9 mouse cellular contexts compared by ENCODE assay signal in genomic region chr7:28527922-28528719, GRCm38 (mm10). TPM values are rescaled to one million over a fixed set of nuclear protein-coding genes. Genes with fewer than 3 reads are reported as not detected.
DNase-seq lines count a peak whose midpoint lies in the region; ATAC-seq and TF ChIP-seq lines count a peak whose summit lies in the region.
"Had no signal": no experiment of that assay in that cellular context is flagged by ENCODE, and none has a peak within 500 bp of the region (broad histone marks: within the 10 kb centered on the region; RNA-seq: fewer than 3 reads in every experiment).

No protein-coding gene starts in this region.

- H3K4me1 ChIP-seq in midbrain, embryonic 12.5 days: no peaks in the 10 kb centered on the region; the same call in 1 of the 2 replicates
- H3K4me1 ChIP-seq in midbrain, embryonic 15.5 days: no peaks in the 10 kb centered on the region
- no peaks in the 10 kb centered on the region for H3K4me1 ChIP-seq in limb, embryonic 14.5 days (ENCODE audit: control insufficient read depth, insufficient read depth, low read length)
- H3K4me1 ChIP-seq in stomach, embryonic 15.5 days: 0 out of 2 replicates have a peak, but pooled peaks cover 3% of the 10 kb centered on the region

- H3K27ac ChIP-seq in midbrain, embryonic 12.5 days (replicated peaks): no peak overlapping the region
- no peak overlapping the region for H3K27ac ChIP-seq in midbrain, embryonic 15.5 days
- no peak overlapping the region for H3K27ac ChIP-seq in limb, embryonic 14.5 days (replicated peaks; ENCODE audit: low read depth, low read length)
- H3K27ac ChIP-seq in stomach, embryonic 15.5 days: no peak overlapping the region

- no peak overlapping the region for H3K9ac ChIP-seq in midbrain, embryonic 12.5 days (replicated peaks)
- H3K9ac ChIP-seq in midbrain, embryonic 15.5 days: no peak overlapping the region
- H3K9ac ChIP-seq in limb, embryonic 14.5 days (ENCODE audit: low read depth, low read length, severe bottlenecking): no peak overlapping the region
- no peak overlapping the region for H3K9ac ChIP-seq in stomach, embryonic 15.5 days

- H3K4me3 ChIP-seq in midbrain, embryonic 12.5 days: no peak overlapping the region
- H3K4me3 ChIP-seq in midbrain, embryonic 15.5 days: no peak overlapping the region
- H3K4me3 ChIP-seq in limb, embryonic 14.5 days (replicated peaks; ENCODE audit: low read length): no peak overlapping the region
- no peak overlapping the region for H3K4me3 ChIP-seq in stomach, embryonic 15.5 days (replicated peaks)
- H3K4me3 ChIP-seq: erythroblast, embryonic 14.5 days had no signal

- DNase-seq in cerebellum, postnatal 14 days: peak; percentile 75 to 88
- DNase-seq in kidney, adult 9 months: peak; percentile 87
- DNase-seq in limb, embryonic 14.5 days (ENCODE audit: low spot score): peak; percentile 44
- peak; percentile 78 for DNase-seq in neural tube, embryonic 10.5 days (ENCODE audit: extremely low spot score, low spot score)

- H3K4me2 ChIP-seq in midbrain, embryonic 12.5 days (replicated peaks): no peak overlapping the region
- no peak overlapping the region for H3K4me2 ChIP-seq in midbrain, embryonic 15.5 days
- peak overlapping the region; percentile 10; the same call in 1 of the 2 replicates for H3K4me2 ChIP-seq in limb, embryonic 14.5 days (replicated peaks; ENCODE audit: low read depth, low read length, severe bottlenecking)
- H3K4me2 ChIP-seq in stomach, embryonic 15.5 days: no peak overlapping the region

- H3K36me3 ChIP-seq in midbrain, embryonic 12.5 days: no peaks in the 10 kb centered on the region
- H3K36me3 ChIP-seq in midbrain, embryonic 15.5 days (replicated peaks): no peaks in the 10 kb centered on the region
- no peaks in the 10 kb centered on the region for H3K36me3 ChIP-seq in limb, embryonic 14.5 days (ENCODE audit: control insufficient read depth, insufficient read depth, low read length)
- no peaks in the 10 kb centered on the region for H3K36me3 ChIP-seq in stomach, embryonic 15.5 days

- TF ChIP-seq POLR2A in limb, embryonic 14.5 days (IDR thresholded peaks at IDR 0.05; ENCODE audit: borderline replicate concordance, extremely low read depth, insufficient read depth, insufficient read length): no peak

- H3K9me3 ChIP-seq in midbrain, embryonic 12.5 days: no peaks in the 10 kb centered on the region
- H3K9me3 ChIP-seq in midbrain, embryonic 15.5 days: no peaks in the 10 kb centered on the region
- no peaks in the 10 kb centered on the region for H3K9me3 ChIP-seq in limb, embryonic 14.5 days (ENCODE audit: control insufficient read depth, low read length)
- no peaks in the 10 kb centered on the region for H3K9me3 ChIP-seq in stomach, embryonic 15.5 days

- peak; percentile 54; the same call in 1 of the 2 replicates for ATAC-seq in midbrain, embryonic 12.5 days (ENCODE audit: low FRiP score, low read depth)
- ATAC-seq in midbrain, embryonic 15.5 days (replicated peaks): no peak
- ATAC-seq in granulocyte monocyte progenitor cell, adult 5-6 weeks (replicated peaks; ENCODE audit: poor library complexity, severe bottlenecking): peak; percentile 96
- no peak; the same call in 1 of the 2 replicates for ATAC-seq in limb, embryonic 14.5 days (ENCODE audit: low FRiP score, low read depth)
- peak; percentile 36; the same call in 1 of the 2 replicates for ATAC-seq in stomach, embryonic 15.5 days (ENCODE audit: insufficient read depth, low FRiP score, low read depth)

- H3K27me3 ChIP-seq in midbrain, embryonic 12.5 days: peaks cover 13% of the 10 kb centered on the region; the same call in 1 of the 2 replicates
- no peaks in the 10 kb centered on the region; the same call in 1 of the 2 replicates for H3K27me3 ChIP-seq in midbrain, embryonic 15.5 days (replicated peaks)
- no peaks in the 10 kb centered on the region for H3K27me3 ChIP-seq in limb, embryonic 14.5 days (ENCODE audit: control insufficient read depth, insufficient read depth, low read length)
- H3K27me3 ChIP-seq in stomach, embryonic 15.5 days (replicated peaks): no peaks in the 10 kb centered on the region

- WGBS in midbrain, embryonic 12.5 days: 8% methylated on average over 19 of the region's 19 CpGs
- WGBS in midbrain, embryonic 15.5 days: 8% methylated on average over 19 of the region's 19 CpGs
- 7% methylated on average over 19 of the region's 19 CpGs for WGBS in limb, embryonic 14.5 days
- 6% methylated on average over 19 of the region's 19 CpGs for WGBS in stomach, embryonic 15.5 days

RNA-seq across cellular contexts. Expression of gene Ifnl3, which starts 5.5 kb away (rescaled TPM):
- not detected in 2 replicates for polyA plus RNA-seq in midbrain, embryonic 12.5 days (2016; fragmentation: Nextera tagmentation; extraction: Ambion mirVana)
- not detected in 2 replicates for polyA plus RNA-seq in midbrain, embryonic 15.5 days (2015; fragmentation: Nextera tagmentation; extraction: Ambion mirVana)
- total RNA-seq in granulocyte monocyte progenitor cell, adult 5-6 weeks (2014; fragmentation: Nextera tagmentation): not detected in 2 replicates
- not detected in 2 replicates for total RNA-seq in granulocyte monocyte progenitor cell, adult 5-6 weeks (2017)
- polyA plus RNA-seq in limb, embryonic 14.5 days (2012; rRNA removed): not detected in 2 replicates
- polyA plus RNA-seq in limb, embryonic 14.5 days (2014; fragmentation: Nextera tagmentation; extraction: Ambion mirVana): not detected in 2 replicates
- not detected in 2 replicates for polyA plus RNA-seq in stomach, embryonic 15.5 days (2015; fragmentation: Nextera tagmentation; extraction: Ambion mirVana)
- polyA plus RNA-seq: erythroblast, embryonic 14.5 days had no signal

RNA-seq across cellular contexts. Expression of gene Sycn, which starts 12.6 kb away (rescaled TPM):
- polyA plus RNA-seq in midbrain, embryonic 12.5 days (2016; fragmentation: Nextera tagmentation; extraction: Ambion mirVana): not detected in 2 replicates
- polyA plus RNA-seq in midbrain, embryonic 15.5 days (2015; fragmentation: Nextera tagmentation; extraction: Ambion mirVana): not detected in 2 replicates
- total RNA-seq in granulocyte monocyte progenitor cell, adult 5-6 weeks (2014; fragmentation: Nextera tagmentation): not detected in 2 replicates
- not detected in 2 replicates for total RNA-seq in granulocyte monocyte progenitor cell, adult 5-6 weeks (2017)
- polyA plus RNA-seq in limb, embryonic 14.5 days (2012; rRNA removed): 0.14 and 0.85 TPM in 2 replicates
- polyA plus RNA-seq in limb, embryonic 14.5 days (2014; fragmentation: Nextera tagmentation; extraction: Ambion mirVana): not detected in 2 replicates
- polyA plus RNA-seq in stomach, embryonic 15.5 days (2015; fragmentation: Nextera tagmentation; extraction: Ambion mirVana): 103 and 114 TPM in 2 replicates
- polyA plus RNA-seq: erythroblast, embryonic 14.5 days had no signal

RNA-seq across cellular contexts. Expression of gene Ifnl2, which starts 17.9 kb away (rescaled TPM):
- polyA plus RNA-seq in midbrain, embryonic 12.5 days (2016; fragmentation: Nextera tagmentation; extraction: Ambion mirVana): not detected in 2 replicates
- not detected in 2 replicates for polyA plus RNA-seq in midbrain, embryonic 15.5 days (2015; fragmentation: Nextera tagmentation; extraction: Ambion mirVana)
- total RNA-seq in granulocyte monocyte progenitor cell, adult 5-6 weeks (2014; fragmentation: Nextera tagmentation): not detected in 2 replicates
- not detected in 2 replicates for total RNA-seq in granulocyte monocyte progenitor cell, adult 5-6 weeks (2017)
- polyA plus RNA-seq in limb, embryonic 14.5 days (2012; rRNA removed): not detected in 2 replicates
- polyA plus RNA-seq in limb, embryonic 14.5 days (2014; fragmentation: Nextera tagmentation; extraction: Ambion mirVana): not detected in 2 replicates
- polyA plus RNA-seq in stomach, embryonic 15.5 days (2015; fragmentation: Nextera tagmentation; extraction: Ambion mirVana): not detected in 2 replicates
- polyA plus RNA-seq: erythroblast, embryonic 14.5 days had no signal

RNA-seq across cellular contexts. Expression of gene Nccrp1, which starts 18.9 kb away (rescaled TPM):
- not detected in 2 replicates for polyA plus RNA-seq in midbrain, embryonic 12.5 days (2016; fragmentation: Nextera tagmentation; extraction: Ambion mirVana)
- 0.14 and 0.18 TPM in 2 replicates for polyA plus RNA-seq in midbrain, embryonic 15.5 days (2015; fragmentation: Nextera tagmentation; extraction: Ambion mirVana)
- total RNA-seq in granulocyte monocyte progenitor cell, adult 5-6 weeks (2014; fragmentation: Nextera tagmentation): not detected in 2 replicates
- not detected in 2 replicates for total RNA-seq in granulocyte monocyte progenitor cell, adult 5-6 weeks (2017)
- polyA plus RNA-seq in limb, embryonic 14.5 days (2012; rRNA removed): not detected in 2 replicates
- not detected in 2 replicates for polyA plus RNA-seq in limb, embryonic 14.5 days (2014; fragmentation: Nextera tagmentation; extraction: Ambion mirVana)
- 2.4 and 6.1 TPM in 2 replicates for polyA plus RNA-seq in stomach, embryonic 15.5 days (2015; fragmentation: Nextera tagmentation; extraction: Ambion mirVana)

Comparison
In these comparisons a context has a peak if more than half of its experiments do, and no peak if none do; other contexts are left out.
1. ATAC-seq: peak in midbrain, embryonic 12.5 days (single experiment), granulocyte monocyte progenitor cell, adult 5-6 weeks (single experiment) and stomach, embryonic 15.5 days (single experiment); none in midbrain, embryonic 15.5 days (single experiment) and limb, embryonic 14.5 days (single experiment).
2. RNA of gene Sycn, which starts 12.6 kb away (polyA plus RNA-seq): 103 to 114 TPM in stomach, embryonic 15.5 days; 0.14 to 0.85 TPM in limb, embryonic 14.5 days, not detected in midbrain, embryonic 12.5 days and not detected in midbrain, embryonic 15.5 days; every median in the first group is over 10 times any median in the second.
3. Peak in every context shown above with its lines, with median percentiles within 50 percentile points of each other: DNase-seq.